Mouse (Mus musculus) kidney, postnatal 4 days (tissue): ENCODE measurements at regions not wholly inside any gene's neighbourhood (a gene's known extent, or its start where the extent isn't known, plus 50 kb on each side); places are given as distances from the start of the nearest gene placed in this dataset.

Experiments used
- DNase-seq, 2 experiments: peaks; one replicate each; pipeline ENCODE4 v3.0.0; 2021; ENCODE audit warnings: mixed read lengths in 2 of 2

GRCm38 (mm10) chr10:111419375-111420194 is 53.4 kb upstream of the Nap1l1 start:
- DNase-seq = peak; percentile 37 to 64

DNA sequence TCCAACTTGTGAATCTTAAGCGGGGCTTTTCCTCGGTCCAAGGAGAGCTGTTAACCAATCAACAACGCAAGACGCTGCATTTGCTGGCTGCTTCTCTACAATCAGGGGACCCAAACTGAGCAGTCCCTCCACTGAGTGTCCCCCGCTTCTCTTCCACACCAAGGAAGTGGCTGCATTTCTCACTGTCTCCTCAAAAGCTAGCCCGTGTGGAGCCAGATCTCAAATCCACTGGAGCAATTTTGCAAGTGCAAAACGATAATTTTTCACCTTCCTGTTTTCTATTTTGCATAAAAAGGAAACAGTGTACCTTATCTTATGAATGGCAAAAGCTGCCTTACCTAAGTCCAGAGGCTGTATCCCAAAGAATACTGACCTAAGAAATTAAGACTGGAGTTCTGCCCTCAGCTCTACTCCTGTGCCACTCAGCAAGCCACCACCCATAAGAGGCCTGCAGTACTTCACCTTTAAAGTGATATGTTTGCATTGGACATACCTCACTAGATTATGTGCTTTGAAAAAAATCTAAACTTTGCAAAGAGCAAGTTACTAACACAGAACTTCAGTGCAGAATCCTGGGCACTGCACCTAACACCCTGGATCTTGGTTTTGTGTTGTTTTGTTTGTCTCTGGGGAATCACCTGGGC is 52.7 kb upstream of the Nap1l1 start:
- DNase-seq = peak; percentile 9 to 30

GRCm38 (mm10) chr10:111422057-111422456 is 51.0 kb upstream of the Nap1l1 start:
- DNase-seq = no peak

- peak; percentile 24 to 38 for DNase-seq
Observed at GRCm38 (mm10) chr10:111422649-111423048, 50.4 kb upstream of the Nap1l1 start.
